Mouse (Mus musculus) G1E-ER4 (cell line): ENCODE measurements around the gene Elp5. TPM values are rescaled to one million over a fixed set of nuclear protein-coding genes. Genes with fewer than 3 reads are reported as not detected.

Experiments
- GATA1 ChIP-seq: IDR thresholded peaks from one replicate; pipeline ENCODE4 v1.8.0; 2012; ENCODE audit warnings: low read length, inconsistent platforms
- polyA plus RNA-seq: library from polyadenylated mRNA; stranded (reverse); fragments of >175 nt; gene quantifications from 2 replicates; pipeline ENCODE4 v1.2.3, GENCODE M21; 2012

Elp5 gene
- polyA plus RNA-seq, 1 experiment, result 13.2 TPM

DNA sequence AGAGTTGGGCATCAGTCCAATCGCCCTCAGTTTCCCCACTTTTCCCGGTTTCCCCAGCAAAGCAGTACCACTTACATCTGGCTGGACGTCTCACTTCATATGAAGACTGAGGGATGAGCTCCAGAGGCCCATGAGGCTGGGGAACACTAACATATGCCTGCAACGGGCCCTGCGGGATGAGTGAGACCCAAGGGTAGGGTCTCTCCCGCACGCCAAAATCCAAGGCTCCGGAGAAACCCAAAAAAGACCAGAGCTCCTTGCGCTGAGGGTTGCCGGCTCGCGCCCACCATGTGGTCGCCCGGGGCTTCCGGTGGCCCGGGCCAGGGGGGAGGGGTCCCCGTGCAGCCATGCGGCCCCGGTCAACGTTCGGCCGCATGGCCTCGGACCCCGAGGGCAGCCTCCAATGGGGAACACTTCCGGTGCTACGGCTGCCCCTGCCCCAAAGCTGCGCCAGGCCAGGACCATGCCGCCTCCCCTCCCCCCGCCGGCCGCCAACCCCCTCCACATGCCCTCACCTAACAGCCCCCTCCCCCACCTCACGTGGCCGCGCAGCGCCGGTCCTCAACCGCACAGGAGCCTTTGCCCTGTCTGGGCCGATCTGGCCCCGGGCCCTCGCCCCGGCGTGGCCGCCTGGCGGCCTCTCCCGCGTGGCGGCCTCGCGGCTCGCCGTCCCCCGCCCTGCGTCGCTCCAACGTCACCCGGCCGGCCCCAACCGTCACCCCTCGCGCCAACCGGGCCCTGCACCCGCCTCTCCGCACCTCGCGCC is 61.9 kb downstream of the Elp5 start:
- TF ChIP-seq GATA1, result no peak

DNA sequence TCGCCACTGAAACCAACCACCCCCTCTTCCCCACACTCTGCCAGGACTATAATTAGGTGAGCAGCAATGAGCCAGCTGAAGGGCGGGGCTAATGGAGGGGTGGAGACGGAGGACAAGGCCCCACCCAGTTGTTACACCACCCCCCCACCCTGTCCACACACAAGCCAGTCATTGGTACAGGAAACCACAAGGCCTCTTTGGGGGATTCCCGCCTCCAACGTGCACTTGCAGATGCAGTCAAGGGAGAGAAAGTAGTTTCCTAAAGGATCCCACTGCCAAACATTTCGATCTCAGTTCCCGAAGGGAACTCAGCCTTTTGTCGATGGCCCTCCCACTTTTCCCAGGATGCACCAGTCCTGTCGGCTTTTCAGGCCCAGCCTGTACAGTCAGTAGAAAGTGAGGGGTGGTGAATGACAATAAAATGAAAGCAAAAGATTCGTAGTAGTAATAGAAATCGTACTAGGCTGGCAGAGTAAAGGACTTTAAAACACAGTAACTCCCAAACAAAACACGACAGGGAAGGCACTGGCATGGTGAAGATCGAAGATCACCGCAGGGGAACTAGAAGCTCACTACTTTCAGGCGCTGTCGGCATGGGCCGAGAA is 62.6 kb downstream of the Elp5 start:
- TF ChIP-seq GATA1, result no peak

GRCm38 (mm10) chr11:69919053-69919452 is 63.3 kb downstream of the Elp5 start:
- TF ChIP-seq GATA1, result no peak

Other genes with a start within 250 kb of the Elp5 start
- 65.1 and 65.3 TPM in 2 replicates for gene Polr2a, start 223.9 kb downstream of the Elp5 start, polyA plus RNA-seq
- gene Slc35g3, start 220.5 kb downstream of the Elp5 start, polyA plus RNA-seq, result not detected in 2 replicates
- 14.5 and 15.2 TPM in 2 replicates for gene Zbtb4, start 216.6 kb downstream of the Elp5 start, polyA plus RNA-seq
- gene Chrnb1, start 186.6 kb downstream of the Elp5 start, polyA plus RNA-seq, result 0.03 and 0.11 TPM in 2 replicates
- 0.39 and 0.53 TPM in 2 replicates for gene Fgf11, start 180.7 kb downstream of the Elp5 start, polyA plus RNA-seq
- gene Tmem102, start 176.9 kb downstream of the Elp5 start, polyA plus RNA-seq, result not detected in 2 replicates
- gene Gm39566, start 167.2 kb downstream of the Elp5 start, polyA plus RNA-seq, result not detected in 2 replicates
- gene Spem2, start 164.1 kb downstream of the Elp5 start, polyA plus RNA-seq, result not detected in 2 replicates
- gene Spem1, start 160.3 kb downstream of the Elp5 start, polyA plus RNA-seq, result not detected in 2 replicates
- 0.99 and 1.1 TPM in 2 replicates for gene Nlgn2, start 144.7 kb downstream of the Elp5 start, polyA plus RNA-seq
- 404 and 460 TPM in 2 replicates for gene Tmem256, start 144.0 kb downstream of the Elp5 start, polyA plus RNA-seq
- gene Plscr3, start 136.1 kb downstream of the Elp5 start, polyA plus RNA-seq, result 43.0 and 56.9 TPM in 2 replicates
- 0.09 and 0.91 TPM in 2 replicates for gene Tnk1, start 123.8 kb downstream of the Elp5 start, polyA plus RNA-seq
- not detected in 2 replicates for gene Tmem95, start 104.5 kb downstream of the Elp5 start, polyA plus RNA-seq
- 0.27 and 0.39 TPM in 2 replicates for gene Kctd11, start 101.1 kb downstream of the Elp5 start, polyA plus RNA-seq
- gene Acap1, start 87.0 kb downstream of the Elp5 start, polyA plus RNA-seq, result 107 and 119 TPM in 2 replicates
- 1.0 and 1.5 TPM in 2 replicates for gene 2810408A11Rik, start 81.5 kb downstream of the Elp5 start, polyA plus RNA-seq
- gene Neurl4, start 81.4 kb downstream of the Elp5 start, polyA plus RNA-seq, result 83.2 and 85.5 TPM in 2 replicates
- gene Gps2, start 68.6 kb downstream of the Elp5 start, polyA plus RNA-seq, result 246 and 266 TPM in 2 replicates
- gene Eif5a, start 60.6 kb downstream of the Elp5 start, polyA plus RNA-seq, result 3,518 and 5,018 TPM in 2 replicates
- gene Ybx2, start 46.7 kb downstream of the Elp5 start, polyA plus RNA-seq, result 0.19 TPM in 1 of 2 replicates, not detected in the other
- 0.03 and 0.35 TPM in 2 replicates for gene Slc2a4, start 34.3 kb downstream of the Elp5 start, polyA plus RNA-seq
- not detected in 2 replicates for gene Cldn7, start 17.7 kb downstream of the Elp5 start, polyA plus RNA-seq
- gene Ctdnep1, start 1.4 kb downstream of the Elp5 start, polyA plus RNA-seq, result 224 and 279 TPM in 2 replicates
- 164 and 205 TPM in 2 replicates for gene Gabarap, start 8.6 kb upstream of the Elp5 start, polyA plus RNA-seq
- gene Phf23, start 13.3 kb upstream of the Elp5 start, polyA plus RNA-seq, result 92.5 and 117 TPM in 2 replicates
- 59.6 and 66.9 TPM in 2 replicates for gene Dvl2, start 18.1 kb upstream of the Elp5 start, polyA plus RNA-seq
- gene Acadvl, start 32.9 kb upstream of the Elp5 start, polyA plus RNA-seq, result 19.7 and 28.8 TPM in 2 replicates
- gene Dlg4, start 34.4 kb upstream of the Elp5 start, polyA plus RNA-seq, result 7.4 and 7.6 TPM in 2 replicates
- not detected in 2 replicates for gene Asgr1, start 71.6 kb upstream of the Elp5 start, polyA plus RNA-seq
- gene Asgr2, start 110.1 kb upstream of the Elp5 start, polyA plus RNA-seq, result not detected in 2 replicates
- gene Mgl2, start 147.8 kb upstream of the Elp5 start, polyA plus RNA-seq, result not detected in 2 replicates
- 1.5 and 4.3 TPM in 2 replicates for gene Clec10a, start 173.7 kb upstream of the Elp5 start, polyA plus RNA-seq
- gene Slc16a11, start 230.2 kb upstream of the Elp5 start, polyA plus RNA-seq, result not detected in 2 replicates
- gene Slc16a13, start 238.5 kb upstream of the Elp5 start, polyA plus RNA-seq, result 9.2 and 12.0 TPM in 2 replicates
- gene Bcl6b, start 247.3 kb upstream of the Elp5 start, polyA plus RNA-seq, result not detected in 2 replicates